Mouse (Mus musculus) heart, postnatal 0 days (tissue): ENCODE results near the gene Kif1c.

ENCODE experiments used
- CTCF ChIP-seq: IDR thresholded peaks from 2 replicates; pipeline ENCODE4 v1.5.1; 2016; ENCODE audit warnings: antibody characterized with exemption, control low read depth, low read depth
- EP300 ChIP-seq: IDR thresholded peaks from 2 replicates; pipeline ENCODE4 v1.6.1; 2016; ENCODE audit warnings: antibody characterized with exemption, low read depth

DNA sequence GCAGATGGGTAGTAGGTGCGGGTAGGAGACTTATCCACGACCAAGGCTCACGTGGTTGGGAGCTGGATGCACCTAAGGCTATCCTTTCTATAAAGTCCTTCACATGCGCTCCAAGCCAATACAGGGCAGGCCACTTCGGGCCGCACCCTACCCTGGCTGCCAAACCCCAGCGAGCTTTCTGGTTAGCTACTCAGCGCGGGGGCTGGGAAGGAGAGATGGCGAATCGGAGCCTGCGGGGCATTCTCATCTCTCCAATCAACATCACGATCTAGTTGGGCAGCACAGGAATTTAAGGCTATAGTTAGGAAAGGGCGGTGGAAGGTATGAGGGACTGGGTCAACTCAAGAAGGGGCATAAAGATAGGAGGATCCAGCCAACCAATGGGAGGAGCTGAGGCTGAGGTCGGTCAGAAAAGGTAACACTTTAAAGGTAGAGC is 32.0 kb upstream of the Kif1c start:
- TF ChIP-seq CTCF (no peak), EP300 (no peak)
